Mouse (Mus musculus): ENCODE results near the gene Uggt2. TPM values are rescaled to one million over a fixed set of nuclear protein-coding genes. Genes with fewer than 3 reads are reported as not detected.

The Uggt2 gene
- polyA plus RNA-seq, 1 experiment from 2014 or later: 9.2 TPM

DNA sequence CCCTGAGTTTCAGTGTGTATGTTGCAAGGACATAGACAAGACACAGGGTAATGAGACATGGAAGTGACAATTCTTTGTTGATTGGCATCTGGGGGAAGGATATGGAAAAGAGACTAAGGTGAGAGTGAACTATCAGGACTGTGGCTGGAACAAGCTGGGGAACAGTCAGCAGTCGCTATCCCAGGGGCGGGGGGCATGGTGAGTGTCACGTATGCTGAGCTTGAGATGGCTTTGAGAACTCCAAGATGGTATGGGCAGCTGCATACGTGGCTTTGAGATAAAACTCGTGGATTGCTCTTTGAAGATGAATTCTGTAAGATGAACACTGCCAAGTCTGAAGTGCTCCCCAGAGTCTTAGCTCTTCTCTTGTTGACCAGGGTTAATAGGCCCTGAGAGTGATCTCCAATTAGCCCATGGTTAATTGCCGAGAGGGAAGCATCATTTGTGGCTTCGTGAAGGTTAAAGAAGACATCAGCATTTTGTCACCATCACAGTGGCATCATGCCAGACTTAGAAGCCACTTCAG lies 9.6 kb upstream of the Uggt2 start:
- Histone ChIP-seq H3K27ac (replicated peaks) (no peak overlapping the region), H3K9me3 (replicated peaks) (no peaks in the 10 kb centered on the region), H3K4me2 (replicated peaks) (no peak overlapping the region), H3K4me1 (no peaks in the 10 kb centered on the region), H3K4me3 (replicated peaks) (no peak overlapping the region), H3K27me3 (no peaks in the 10 kb centered on the region), H3K9ac (no peak overlapping the region), H3K36me3 (no peaks in the 10 kb centered on the region)
- no peak for ATAC-seq (ENCODE audit: insufficient number of reproducible peaks, low FRiP score, low TSS enrichment, low read depth)
- 70% methylated on average over 7 of the region's 7 CpGs for WGBS

DNA sequence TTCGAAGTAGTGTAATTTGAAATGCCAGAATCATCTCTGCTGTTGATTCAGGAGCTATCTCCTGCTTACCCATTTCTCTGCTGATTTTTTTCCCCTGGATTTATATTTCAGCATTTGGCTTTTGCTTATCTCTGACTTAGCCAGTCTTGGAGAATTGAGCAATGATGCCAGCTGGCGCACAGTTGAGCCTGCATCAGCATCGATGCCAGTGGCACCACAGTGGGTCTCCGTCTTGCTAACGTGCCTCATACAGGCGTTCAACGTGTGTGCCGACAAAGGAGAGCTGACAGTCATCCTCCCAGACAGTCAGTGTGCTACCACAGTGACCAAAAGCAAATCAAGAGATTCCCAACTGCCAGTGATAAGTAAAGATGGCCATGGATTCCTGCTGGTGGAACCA lies 8.4 kb upstream of the Uggt2 start:
- WGBS: 94% methylated on average over 8 of the region's 8 CpGs
- Histone ChIP-seq H3K9ac (no peak overlapping the region), H3K36me3 (no peaks in the 10 kb centered on the region), H3K27me3 (no peaks in the 10 kb centered on the region), H3K27ac (replicated peaks) (no peak overlapping the region), H3K4me3 (replicated peaks) (no peak overlapping the region), H3K4me2 (replicated peaks) (no peak overlapping the region), H3K9me3 (replicated peaks) (no peaks in the 10 kb centered on the region), H3K4me1 (no peaks in the 10 kb centered on the region)
- ATAC-seq (ENCODE audit: insufficient number of reproducible peaks, low FRiP score, low TSS enrichment, low read depth): no peak

DNA sequence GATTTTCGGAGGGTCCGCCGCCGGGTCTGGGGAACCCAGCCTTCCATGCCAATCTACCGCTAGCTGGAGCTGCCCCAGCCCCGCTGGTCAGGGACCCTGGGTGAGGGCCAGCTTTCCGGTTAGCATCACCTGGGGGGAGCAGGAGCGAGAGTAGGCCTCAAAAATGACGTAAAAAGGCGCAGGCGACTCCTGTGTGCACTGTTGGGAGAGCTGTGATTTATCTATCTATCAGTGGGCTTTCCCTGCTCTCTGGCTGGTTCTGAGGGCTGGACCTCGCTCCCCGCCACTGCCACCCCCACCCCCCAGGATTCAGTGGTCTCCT lies 301 bp upstream of the Uggt2 start:
- Histone ChIP-seq H3K27me3 (no peaks in the 10 kb centered on the region), H3K4me3 (replicated peaks) (peak overlapping the region; percentile 76), H3K36me3 (no peaks in the 10 kb centered on the region), H3K9me3 (replicated peaks) (no peaks in the 10 kb centered on the region), H3K4me2 (replicated peaks) (peak overlapping the region; percentile 88), H3K4me1 (peaks cover 9% of the 10 kb centered on the region; the same call in 1 of the 2 replicates), H3K9ac (peak overlapping the region; percentile 76), H3K27ac (replicated peaks) (peak overlapping the region; percentile 80)
- ATAC-seq (ENCODE audit: insufficient number of reproducible peaks, low FRiP score, low TSS enrichment, low read depth): peak; percentile 52; the same call in 1 of the 2 replicates
- WGBS: 0% methylated on average over 13 of the region's 13 CpGs

- H3K27ac ChIP-seq (replicated peaks): no peak overlapping the region
- H3K4me1 ChIP-seq: no peaks in the 10 kb centered on the region
- H3K9me3 ChIP-seq (replicated peaks): no peaks in the 10 kb centered on the region
- WGBS: 95% methylated on average over 1 of the region's 1 CpGs
- no peak overlapping the region for H3K4me2 ChIP-seq (replicated peaks)
- no peak overlapping the region for H3K4me3 ChIP-seq (replicated peaks)
- H3K36me3 ChIP-seq: peaks cover 13% of the 10 kb centered on the region; the same call in 1 of the 2 replicates
- H3K9ac ChIP-seq: no peak overlapping the region
- no peak for ATAC-seq (ENCODE audit: insufficient number of reproducible peaks, low FRiP score, low TSS enrichment, low read depth)
- no peaks in the 10 kb centered on the region for H3K27me3 ChIP-seq
These were observed 37.4 kb downstream of the Uggt2 start for GRCm38 (mm10) chr14:119061811-119062210.

GRCm38 (mm10) chr14:119060682-119061081 lies 38.5 kb downstream of the Uggt2 start:
- Histone ChIP-seq H3K9me3 (replicated peaks) (no peaks in the 10 kb centered on the region), H3K4me2 (replicated peaks) (no peak overlapping the region), H3K27me3 (no peaks in the 10 kb centered on the region), H3K4me1 (no peaks in the 10 kb centered on the region), H3K36me3 (peaks cover 13% of the 10 kb centered on the region; the same call in 1 of the 2 replicates), H3K4me3 (replicated peaks) (no peak overlapping the region), H3K27ac (replicated peaks) (no peak overlapping the region), H3K9ac (no peak overlapping the region)
- no peak for ATAC-seq (ENCODE audit: insufficient number of reproducible peaks, low FRiP score, low TSS enrichment, low read depth)
- WGBS: 84% methylated on average over 2 of the region's 2 CpGs

GRCm38 (mm10) chr14:119057014-119057413 lies 42.2 kb downstream of the Uggt2 start:
- H3K4me2 ChIP-seq (replicated peaks): no peak overlapping the region
- H3K9ac ChIP-seq: no peak overlapping the region
- no peaks in the 10 kb centered on the region for H3K27me3 ChIP-seq
- no peak for ATAC-seq (ENCODE audit: insufficient number of reproducible peaks, low FRiP score, low TSS enrichment, low read depth)
- H3K36me3 ChIP-seq: peaks cover 16% of the 10 kb centered on the region
- H3K27ac ChIP-seq (replicated peaks): no peak overlapping the region
- H3K4me3 ChIP-seq (replicated peaks): no peak overlapping the region
- no peaks in the 10 kb centered on the region for H3K4me1 ChIP-seq
- WGBS: 93% methylated on average over 4 of the region's 4 CpGs
- H3K9me3 ChIP-seq (replicated peaks): no peaks in the 10 kb centered on the region

DNA sequence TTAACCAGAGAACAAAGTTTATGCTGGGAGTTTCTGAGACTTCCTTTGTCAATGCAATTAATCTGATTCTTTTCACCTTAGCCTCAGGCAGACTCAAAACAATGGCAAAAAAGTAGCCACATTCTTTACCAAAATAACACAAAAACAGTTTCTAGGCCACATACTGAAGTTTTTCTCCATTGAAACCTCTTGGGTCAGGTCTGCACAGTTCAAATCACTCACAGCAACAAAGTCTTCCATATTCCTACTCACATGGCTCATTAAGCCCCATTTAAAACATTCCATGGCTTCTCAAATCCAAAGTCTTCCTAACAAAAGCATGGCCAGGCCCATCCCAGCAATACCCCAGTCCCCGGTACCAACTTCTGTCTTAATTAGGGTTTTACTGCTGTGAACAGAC lies 46.3 kb downstream of the Uggt2 start:
- H3K36me3 ChIP-seq: peaks cover 5% of the 10 kb centered on the region
- 88% methylated on average over 1 of the region's 1 CpGs for WGBS

DNA sequence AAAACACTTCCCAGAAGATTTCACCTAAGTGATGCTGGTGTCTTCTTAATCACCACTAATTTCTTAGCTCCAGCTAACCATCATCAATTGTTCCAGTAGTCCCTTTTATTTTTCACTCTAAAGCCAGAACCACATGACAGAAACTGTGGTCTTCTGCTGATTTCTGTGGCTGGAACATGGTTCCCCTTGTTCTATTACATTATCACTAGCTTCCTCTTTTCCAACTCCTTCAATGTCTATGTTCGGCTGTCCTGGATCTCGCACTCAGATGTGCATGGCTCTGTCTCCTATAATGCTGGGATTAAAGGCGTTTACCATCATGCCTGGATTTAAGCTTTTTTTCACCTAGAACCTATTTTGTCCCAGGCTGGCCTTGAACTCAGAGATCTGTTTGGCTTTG lies 46.9 kb downstream of the Uggt2 start:
- H3K9ac ChIP-seq: no peak overlapping the region
- H3K4me3 ChIP-seq (replicated peaks): no peak overlapping the region
- no peaks in the 10 kb centered on the region for H3K27me3 ChIP-seq
- no peak overlapping the region for H3K4me2 ChIP-seq (replicated peaks)
- H3K4me1 ChIP-seq: no peaks in the 10 kb centered on the region
- ATAC-seq (ENCODE audit: insufficient number of reproducible peaks, low FRiP score, low TSS enrichment, low read depth): no peak
- no peaks in the 10 kb centered on the region for H3K9me3 ChIP-seq (replicated peaks)
- peaks cover 5% of the 10 kb centered on the region for H3K36me3 ChIP-seq
- WGBS: 90% methylated on average over 3 of the region's 3 CpGs
- H3K27ac ChIP-seq (replicated peaks): no peak overlapping the region

More for the DNA sequence above, 46.3 kb downstream of the Uggt2 start:
- Histone ChIP-seq H3K27ac (replicated peaks) (no peak overlapping the region), H3K9ac (no peak overlapping the region), H3K9me3 (replicated peaks) (no peaks in the 10 kb centered on the region), H3K4me1 (no peaks in the 10 kb centered on the region), H3K27me3 (no peaks in the 10 kb centered on the region), H3K4me2 (replicated peaks) (no peak overlapping the region), H3K4me3 (replicated peaks) (no peak overlapping the region)
- no peak for ATAC-seq (ENCODE audit: insufficient number of reproducible peaks, low FRiP score, low TSS enrichment, low read depth)

DNA sequence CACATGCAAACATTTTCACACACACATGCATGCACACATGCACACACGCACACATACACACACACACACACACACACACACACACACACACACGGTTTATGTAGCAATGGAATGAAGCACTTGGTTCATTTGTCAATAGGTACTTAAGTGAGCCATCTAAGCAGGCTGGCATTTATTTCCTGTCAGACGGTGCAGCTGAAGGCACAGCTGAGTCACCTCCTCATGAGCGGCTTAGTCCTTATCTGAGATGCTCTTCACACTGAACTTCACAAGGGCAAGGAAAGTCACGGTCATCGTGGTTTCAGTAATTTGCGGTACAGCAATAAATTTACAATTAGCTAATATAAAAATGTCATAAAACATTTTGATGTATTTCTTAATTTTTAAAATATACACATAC lies 55.5 kb downstream of the Uggt2 start:
- Histone ChIP-seq H3K4me3 (replicated peaks) (no peak overlapping the region), H3K9ac (no peak overlapping the region), H3K4me2 (replicated peaks) (no peak overlapping the region), H3K27ac (replicated peaks) (no peak overlapping the region), H3K36me3 (peaks cover 7% of the 10 kb centered on the region; the same call in 1 of the 2 replicates), H3K4me1 (no peaks in the 10 kb centered on the region), H3K9me3 (replicated peaks) (no peaks in the 10 kb centered on the region), H3K27me3 (no peaks in the 10 kb centered on the region)
- ATAC-seq (ENCODE audit: insufficient number of reproducible peaks, low FRiP score, low TSS enrichment, low read depth): no peak
- 76% methylated on average over 7 of the region's 7 CpGs for WGBS

DNA sequence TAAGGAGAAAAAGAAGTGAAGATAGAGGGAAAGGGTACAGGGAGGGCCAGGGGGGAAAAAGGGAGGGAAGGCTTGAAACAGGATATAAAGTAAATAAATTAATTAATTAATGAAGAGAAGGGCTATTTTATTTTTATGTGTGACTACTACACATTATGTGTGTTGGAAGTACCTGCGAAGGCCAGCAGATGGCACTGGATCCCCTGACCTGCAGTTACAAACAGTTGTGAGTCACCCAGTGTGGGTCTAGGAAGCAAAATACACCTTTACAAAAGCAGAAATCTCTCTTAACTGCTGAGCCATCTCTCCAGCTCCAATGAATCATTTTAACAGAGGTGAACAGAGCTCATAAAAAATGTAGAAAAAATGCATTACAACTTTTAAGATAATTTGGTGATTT lies 59.0 kb downstream of the Uggt2 start:
- no peak overlapping the region for H3K9ac ChIP-seq
- no peaks in the 10 kb centered on the region for H3K27me3 ChIP-seq
- H3K27ac ChIP-seq (replicated peaks): no peak overlapping the region
- no peak overlapping the region for H3K4me3 ChIP-seq (replicated peaks)
- no peaks in the 10 kb centered on the region for H3K4me1 ChIP-seq
- no peak overlapping the region for H3K4me2 ChIP-seq (replicated peaks)
- H3K36me3 ChIP-seq: peaks cover 20% of the 10 kb centered on the region; the same call in 1 of the 2 replicates
- no peaks in the 10 kb centered on the region for H3K9me3 ChIP-seq (replicated peaks)
- 66% methylated on average over 1 of the region's 1 CpGs for WGBS
- ATAC-seq (ENCODE audit: insufficient number of reproducible peaks, low FRiP score, low TSS enrichment, low read depth): no peak

GRCm38 (mm10) chr14:119037755-119038154 lies 61.5 kb downstream of the Uggt2 start:
- H3K36me3 ChIP-seq: peaks cover 32% of the 10 kb centered on the region
- 68% methylated on average over 3 of the region's 3 CpGs for WGBS
- ATAC-seq (ENCODE audit: insufficient number of reproducible peaks, low FRiP score, low TSS enrichment, low read depth): no peak

GRCm38 (mm10) chr14:119037076-119037683 lies 62.0 kb downstream of the Uggt2 start:
- no peaks in the 10 kb centered on the region for H3K27me3 ChIP-seq
- 87% methylated on average over 12 of the region's 12 CpGs for WGBS
- peaks cover 28% of the 10 kb centered on the region for H3K36me3 ChIP-seq
- no peak overlapping the region for H3K4me3 ChIP-seq (replicated peaks)
- H3K9me3 ChIP-seq (replicated peaks): no peaks in the 10 kb centered on the region
- H3K27ac ChIP-seq (replicated peaks): no peak overlapping the region
- no peak for ATAC-seq (ENCODE audit: insufficient number of reproducible peaks, low FRiP score, low TSS enrichment, low read depth)
- H3K9ac ChIP-seq: no peak overlapping the region
- H3K4me1 ChIP-seq: no peaks in the 10 kb centered on the region
- H3K4me2 ChIP-seq (replicated peaks): no peak overlapping the region

More at GRCm38 (mm10) chr14:119037755-119038154, 61.5 kb downstream of the Uggt2 start:
- H3K4me2 ChIP-seq (replicated peaks): no peak overlapping the region
- no peaks in the 10 kb centered on the region for H3K9me3 ChIP-seq (replicated peaks)
- no peak overlapping the region for H3K27ac ChIP-seq (replicated peaks)
- no peak overlapping the region for H3K4me3 ChIP-seq (replicated peaks)
- H3K4me1 ChIP-seq: no peaks in the 10 kb centered on the region
- H3K27me3 ChIP-seq: no peaks in the 10 kb centered on the region
- no peak overlapping the region for H3K9ac ChIP-seq
